Mouse (Mus musculus): Measurements from ENCODE around the gene Gtf2a1l.

Gene Gtf2a1l

DNA sequence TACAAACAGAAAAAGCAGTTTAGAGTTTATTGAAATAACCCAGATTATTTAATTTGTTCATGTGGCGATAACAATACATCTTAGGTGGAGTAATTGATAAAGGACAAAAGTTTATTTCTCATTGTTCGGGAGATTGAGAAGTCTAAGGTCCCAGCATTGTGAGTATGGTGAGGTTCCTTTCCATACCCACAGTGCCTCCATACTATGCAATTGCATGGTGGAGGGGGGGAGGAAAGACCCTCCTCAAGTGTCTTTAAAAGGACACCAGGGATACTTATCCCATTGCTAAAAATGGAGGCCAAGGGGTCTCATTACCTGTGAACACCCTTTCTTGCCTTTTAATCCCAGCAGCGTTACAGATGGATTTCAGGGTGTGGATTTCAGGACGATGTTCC, 15.1 kb upstream of the Gtf2a1l start:
- DNase-seq (ENCODE audit: low read depth, low spot score) = no peak

- DNase-seq (ENCODE audit: low read depth, low spot score) = no peak
These were observed 9.9 kb upstream of the Gtf2a1l start for GRCm38 (mm10) chr17:88658510-88658909.

DNA sequence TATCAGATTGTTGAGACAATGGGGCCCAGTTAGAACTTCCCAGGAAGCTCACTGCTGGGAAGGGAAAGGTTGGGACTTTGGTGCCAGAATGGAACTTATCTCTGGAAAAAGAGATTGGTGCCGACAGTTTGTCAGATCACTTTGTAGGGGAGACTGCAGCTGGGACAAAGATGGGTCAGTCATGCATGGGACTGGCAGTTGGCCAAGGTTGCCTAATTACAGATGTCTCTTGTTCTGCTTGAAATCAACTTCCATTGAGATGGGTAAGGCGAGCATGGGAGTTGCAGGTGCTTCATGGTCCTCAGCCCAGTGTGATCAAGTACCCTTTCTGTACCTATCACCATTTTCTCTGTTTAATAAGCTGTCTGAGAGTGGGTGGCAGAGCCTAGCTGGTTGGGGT, 2.4 kb upstream of the Gtf2a1l start:
- no peak for DNase-seq (ENCODE audit: low read depth, low spot score)

DNA sequence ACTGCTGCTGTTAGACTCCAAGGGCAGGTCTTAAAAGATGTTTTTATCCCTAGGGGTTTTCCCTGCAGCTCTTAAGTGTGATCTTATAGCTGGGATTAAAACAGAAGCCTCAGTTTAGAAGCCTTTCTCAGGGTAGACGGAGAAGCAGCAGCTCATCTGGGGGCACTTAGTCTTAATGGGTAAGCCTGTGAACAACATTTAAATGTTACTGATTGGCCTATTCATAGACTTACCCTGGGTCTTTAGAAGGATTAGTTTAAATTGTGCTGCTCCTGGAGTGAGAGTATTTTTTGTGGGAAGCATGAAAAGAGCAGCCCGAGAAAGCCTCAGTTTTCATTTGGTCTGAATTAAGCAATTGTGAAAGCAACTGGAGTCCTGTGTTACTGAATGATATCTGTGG, 1.5 kb downstream of the Gtf2a1l start:
- no peak for DNase-seq (ENCODE audit: low read depth, low spot score)

DNA sequence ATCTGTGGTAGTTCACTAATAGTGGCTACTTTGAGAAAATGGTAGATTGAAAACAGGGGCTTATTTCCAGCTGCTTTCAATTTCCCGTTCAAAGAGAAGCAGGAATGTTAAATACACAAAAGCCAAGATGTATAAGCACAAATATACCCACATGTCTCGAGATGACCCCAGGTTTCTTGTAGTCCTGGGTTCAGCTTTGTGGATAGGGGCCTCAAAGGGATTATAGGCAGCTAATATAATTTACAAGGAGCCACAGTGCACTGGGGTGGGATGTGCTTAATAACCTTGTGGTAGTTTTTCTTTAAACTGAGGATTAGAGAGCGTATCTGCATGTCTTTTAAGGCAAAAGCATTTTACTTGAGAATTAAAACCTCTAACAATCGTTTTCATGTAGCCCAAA, 2.3 kb downstream of the Gtf2a1l start:
- DNase-seq (ENCODE audit: low read depth, low spot score) = no peak

DNA sequence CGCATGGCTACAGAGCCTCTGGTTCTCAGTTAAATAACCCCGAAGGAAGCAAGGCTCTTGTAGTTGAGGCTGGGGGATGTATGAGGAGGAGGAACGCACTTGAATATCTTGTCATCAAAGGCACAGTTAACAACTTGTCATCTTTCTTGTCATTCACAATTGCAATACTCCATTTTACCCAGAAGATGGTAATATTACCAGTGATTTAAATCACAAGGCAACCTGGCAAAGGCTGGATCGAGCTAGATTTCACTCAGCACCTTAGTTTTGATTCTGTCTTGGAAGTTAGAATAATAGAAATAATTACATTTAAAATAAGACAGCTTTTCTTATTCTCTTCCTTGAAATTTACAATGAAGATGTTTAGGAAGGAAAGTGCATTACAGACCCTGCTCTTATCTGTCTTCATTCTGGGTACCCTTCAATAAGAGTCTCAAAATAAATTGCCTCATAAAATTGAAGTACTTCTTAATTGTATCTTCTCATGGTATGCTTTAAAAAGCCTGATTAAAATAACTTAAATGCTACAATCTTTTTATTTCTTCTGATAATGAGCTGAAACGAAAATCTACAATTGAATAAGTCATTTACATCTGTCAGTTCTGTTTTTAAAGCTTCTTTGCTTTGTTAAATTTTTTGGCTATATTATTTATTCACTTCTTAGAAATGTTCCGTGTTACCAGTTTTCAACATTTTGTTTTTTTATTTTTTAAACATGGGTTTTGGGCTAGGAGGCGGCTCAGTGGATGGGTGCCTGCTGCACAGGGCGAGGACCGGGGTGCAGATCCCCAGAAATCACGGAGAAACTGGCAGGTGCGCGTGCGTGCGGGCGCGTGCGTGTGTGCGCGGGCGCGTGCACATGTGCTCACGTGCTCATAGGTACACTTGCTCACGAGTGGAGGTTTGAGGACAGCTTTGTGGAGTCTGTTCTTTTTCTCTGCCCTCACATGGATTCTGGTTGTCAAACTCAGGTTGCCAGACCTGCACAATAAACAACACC, 7.2 kb downstream of the Gtf2a1l start:
- no peak for DNase-seq (ENCODE audit: low read depth, low spot score)

- no peak for DNase-seq (ENCODE audit: low read depth, low spot score)
These were observed 19.8 kb downstream of the Gtf2a1l start for GRCm38 (mm10) chr17:88688226-88688625.

GRCm38 (mm10) chr17:88696656-88697333, 28.3 kb downstream of the Gtf2a1l start:
- DNase-seq (ENCODE audit: low read depth, low spot score) = no peak

DNA sequence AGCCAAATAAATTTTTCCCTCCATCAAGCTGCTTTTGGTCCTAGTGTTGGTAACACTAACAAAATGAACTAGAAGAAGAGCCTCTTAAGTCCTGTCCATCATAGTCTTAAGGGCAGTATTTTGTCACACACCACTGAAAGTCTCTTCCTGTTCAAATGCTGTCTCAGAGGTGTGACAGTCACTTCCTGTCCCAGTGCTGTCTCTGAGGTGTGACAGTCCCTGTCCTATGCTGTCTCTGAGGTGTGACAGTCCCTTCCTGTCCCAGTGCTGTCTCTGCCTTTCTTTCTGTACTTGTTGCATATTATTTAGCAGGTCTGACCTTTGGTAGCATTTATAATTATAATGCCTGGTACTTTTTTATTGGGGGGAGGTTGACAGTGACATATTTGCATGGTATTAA, 32.4 kb downstream of the Gtf2a1l start:
- no peak for DNase-seq (ENCODE audit: low read depth, low spot score)

GRCm38 (mm10) chr17:88702345-88702744, 33.9 kb downstream of the Gtf2a1l start:
- no peak for DNase-seq (ENCODE audit: low read depth, low spot score)

GRCm38 (mm10) chr17:88703112-88703511, 34.7 kb downstream of the Gtf2a1l start:
- no peak for DNase-seq (ENCODE audit: low read depth, low spot score)

DNA sequence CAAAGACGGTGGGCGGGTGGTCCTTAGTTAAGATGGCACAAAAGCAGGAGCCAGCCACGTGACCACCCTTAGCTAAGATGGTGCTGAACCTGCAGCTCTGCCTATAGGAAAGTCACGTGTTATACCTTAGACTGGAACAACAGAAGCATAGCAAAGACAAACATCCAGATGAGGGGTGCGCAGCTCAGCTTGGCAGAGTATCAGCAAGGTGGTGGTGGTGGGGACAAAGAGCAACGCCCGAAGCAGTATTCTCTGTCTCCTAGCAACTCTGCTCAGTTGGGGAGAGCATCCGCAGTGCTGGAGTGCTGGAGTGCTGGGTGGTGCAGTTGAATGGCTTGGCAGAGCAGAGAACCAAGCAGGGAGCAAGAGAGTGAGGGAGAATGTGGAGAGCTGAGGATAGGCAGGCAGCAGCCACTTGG, 37.8 kb downstream of the Gtf2a1l start:
- peak; percentile 61 for DNase-seq (ENCODE audit: low read depth, low spot score)

GRCm38 (mm10) chr17:88749646-88750045, 81.2 kb downstream of the Gtf2a1l start:
- DNase-seq (ENCODE audit: low read depth, low spot score) = no peak

DNA sequence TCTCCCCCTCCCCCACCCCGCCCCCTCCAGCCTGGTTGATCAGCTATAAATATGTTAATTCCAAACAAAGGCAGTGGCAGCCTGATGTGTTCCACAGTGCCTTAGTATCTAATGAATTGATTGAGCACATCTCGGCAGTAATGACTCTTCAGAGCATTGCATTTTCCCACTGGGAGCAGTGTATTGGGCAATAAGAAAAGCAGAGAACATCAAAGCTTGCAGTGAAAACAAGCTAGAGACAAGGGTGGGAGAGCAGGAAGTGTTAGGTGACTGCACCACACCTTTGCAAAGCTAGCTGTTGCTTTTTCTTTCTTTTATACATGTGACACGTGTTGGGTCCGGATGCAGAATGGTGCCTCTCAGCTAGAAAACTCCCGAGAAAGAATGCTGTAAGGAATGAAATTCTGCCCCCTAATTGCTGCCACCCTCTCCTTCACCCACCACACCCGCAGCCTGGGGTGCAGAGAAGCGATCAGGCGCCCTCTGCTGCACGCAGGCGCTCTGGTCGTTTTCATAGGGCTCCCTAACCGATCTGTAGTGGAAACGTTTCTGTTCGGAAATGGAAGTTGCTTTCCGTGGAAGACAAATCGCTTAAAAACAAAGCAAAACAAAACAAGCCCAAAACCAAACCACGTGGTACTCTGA, 84.5 kb downstream of the Gtf2a1l start:
- DNase-seq (ENCODE audit: low read depth, low spot score) = peak; percentile 50

GRCm38 (mm10) chr17:88753472-88753857, 85.0 kb downstream of the Gtf2a1l start:
- no peak for DNase-seq (ENCODE audit: low read depth, low spot score)

DNA sequence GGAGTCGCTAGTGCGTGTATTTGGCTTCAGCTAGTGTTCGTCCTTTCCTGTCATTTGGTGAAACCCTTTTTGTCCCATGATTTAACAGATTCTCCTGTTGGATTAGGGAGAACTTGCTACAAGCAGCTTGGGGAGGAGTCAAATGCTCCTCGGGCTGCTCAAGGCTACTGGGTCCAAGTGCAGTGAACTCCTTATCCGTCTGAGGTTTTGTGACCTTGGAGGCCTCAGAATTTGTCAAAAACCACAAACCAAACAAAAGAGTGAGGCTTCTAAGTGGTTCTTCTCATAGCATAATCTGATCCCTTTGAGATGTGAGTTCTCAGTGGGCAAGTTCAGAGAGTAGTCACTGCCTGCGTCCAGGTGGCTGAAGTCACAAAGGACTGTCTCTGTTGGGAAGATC, 87.3 kb downstream of the Gtf2a1l start:
- DNase-seq (ENCODE audit: low read depth, low spot score) = no peak

DNA sequence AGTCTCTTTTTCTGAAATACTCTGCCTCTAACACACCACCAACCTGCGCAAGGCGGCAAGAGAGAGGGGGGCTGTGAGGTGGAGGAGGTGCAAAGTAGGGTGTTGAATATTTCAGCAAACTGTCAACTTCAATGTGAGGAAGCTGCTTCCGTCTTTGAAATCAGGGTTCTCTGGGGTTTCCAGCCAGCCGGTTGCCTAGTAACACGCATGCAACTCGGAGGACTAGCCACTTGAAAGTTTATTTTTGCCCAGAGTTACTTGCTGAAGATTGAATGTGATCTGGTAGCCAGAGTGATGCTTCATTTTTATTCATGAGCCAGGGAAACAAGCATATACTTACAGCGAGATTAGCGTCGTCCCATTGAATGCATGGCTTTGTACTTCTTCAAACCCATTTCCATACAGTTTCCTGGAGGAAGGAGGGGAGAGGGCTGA, 89.6 kb downstream of the Gtf2a1l start:
- no peak for DNase-seq (ENCODE audit: low read depth, low spot score)

DNA sequence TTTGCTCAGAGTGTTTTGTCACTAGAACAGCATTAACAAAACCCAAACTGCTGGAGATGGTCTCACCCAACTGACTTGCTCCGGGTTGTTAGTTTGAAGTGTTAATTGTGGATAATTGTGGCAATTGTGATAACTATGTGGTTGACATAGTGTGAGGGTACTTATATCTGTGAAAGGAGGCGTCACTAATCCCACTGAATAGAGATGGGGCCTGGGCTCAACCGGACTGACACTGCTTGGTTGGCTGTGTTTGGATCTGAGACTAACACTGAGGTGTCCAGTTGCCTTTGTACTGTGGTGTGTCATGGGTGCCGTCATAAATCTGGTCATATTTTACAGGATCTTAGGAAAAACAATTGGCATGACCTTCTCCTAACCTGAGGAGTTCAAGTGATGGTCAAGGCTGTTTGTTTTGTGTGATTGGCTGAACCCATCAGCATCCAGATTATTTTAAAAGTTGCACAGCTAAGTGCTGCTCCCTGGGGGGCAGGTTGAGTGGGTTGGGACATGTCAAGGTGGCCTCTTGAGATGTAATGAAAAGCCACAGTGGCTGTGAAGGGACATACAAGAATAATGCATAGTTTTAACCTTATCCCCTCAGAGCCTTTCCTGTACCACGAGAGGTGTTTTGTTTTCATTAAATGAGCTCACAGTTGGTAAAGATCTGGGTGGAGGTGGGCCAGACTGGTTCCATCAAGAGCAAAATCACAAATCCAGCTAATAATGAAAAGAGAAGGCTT, 95.1 kb downstream of the Gtf2a1l start:
- no peak for DNase-seq (ENCODE audit: low read depth, low spot score)

DNA sequence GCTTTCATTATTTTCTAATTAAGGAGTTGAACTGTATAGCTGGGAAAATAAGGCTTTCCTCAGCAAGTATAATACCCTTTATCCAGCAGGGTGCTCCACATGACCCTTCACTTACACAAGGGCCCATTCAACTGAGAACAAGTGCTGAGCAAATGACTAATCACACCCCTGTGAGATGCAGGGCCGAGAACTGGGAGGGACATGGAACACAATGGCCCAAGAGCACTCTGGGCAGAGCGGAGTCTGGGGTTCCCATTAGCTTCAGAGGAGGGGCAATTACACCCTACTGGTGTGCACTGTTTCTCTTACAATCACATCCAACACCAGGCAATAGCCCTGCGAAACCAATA, 95.7 kb downstream of the Gtf2a1l start:
- DNase-seq (ENCODE audit: low read depth, low spot score) = peak; percentile 68

All from R1 (cell line).